In genomic region chr4:108363355-108364110, GRCm38 (mm10) we compare ENCODE assay signal across 9 mouse cellular contexts. TPM values are rescaled to one million over a fixed set of nuclear protein-coding genes. Genes with fewer than 3 reads are reported as not detected.
A peak's percentile ranks its signal among the peaks of the same experiment; 100 is the strongest.
DNase-seq lines count a peak whose midpoint lies in the region; ATAC-seq and TF ChIP-seq lines count a peak whose summit lies in the region.
"Had no signal": no experiment of that assay in that cellular context is flagged by ENCODE, and none has a peak within 500 bp of the region (broad histone marks: within the 10 kb centered on the region; RNA-seq: fewer than 3 reads in every experiment).

No protein-coding gene starts in this region.

- H3K9ac ChIP-seq in lung, embryonic 16.5 days (ENCODE audit: low read length), result peak overlapping the region; percentile 46; the same call in 1 of the 2 replicates
- H3K9ac ChIP-seq in forebrain, embryonic 11.5 days (ENCODE audit: low read length), result peak overlapping the region; percentile 36; the same call in 1 of the 2 replicates
- peak overlapping the region; percentile 7; the same call in 1 of the 2 replicates for H3K9ac ChIP-seq in liver, adult 2 months (ENCODE audit: low read depth, low read length)
- H3K9ac ChIP-seq in stomach, embryonic 16.5 days (ENCODE audit: low read length), result peak overlapping the region; percentile 67; the same call in 1 of the 2 replicates

- TF ChIP-seq POLR2A in liver, adult 2 months (IDR thresholded peaks at IDR 0.05; ENCODE audit: extremely low read depth, insufficient read depth, low read length), result no peak

- H3K4me3 ChIP-seq in lung, embryonic 16.5 days (ENCODE audit: low read length), result no peak overlapping the region
- H3K4me3 ChIP-seq in forebrain, embryonic 11.5 days (ENCODE audit: low read depth, low read length), result no peak overlapping the region
- H3K4me3 ChIP-seq in liver, adult 2 months (ENCODE audit: insufficient read depth, low read depth, low read length), result no peak overlapping the region
- H3K4me3 ChIP-seq in stomach, embryonic 16.5 days (replicated peaks; ENCODE audit: low read length), result peak overlapping the region; percentile 21; the same call in 1 of the 2 replicates

- no peaks in the 10 kb centered on the region for H3K27me3 ChIP-seq in lung, embryonic 16.5 days (ENCODE audit: control insufficient read depth, insufficient read depth, low read depth, low read length)
- no peaks in the 10 kb centered on the region for H3K27me3 ChIP-seq in forebrain, embryonic 11.5 days (ENCODE audit: control insufficient read depth, insufficient read depth, low read length)
- no peaks in the 10 kb centered on the region for H3K27me3 ChIP-seq in liver, adult 2 months (ENCODE audit: control insufficient read depth, insufficient read depth, low read length)
- no peaks in the 10 kb centered on the region for H3K27me3 ChIP-seq in stomach, embryonic 16.5 days (ENCODE audit: control insufficient read depth, insufficient read depth, low read length)

- ATAC-seq in lung, embryonic 16.5 days (ENCODE audit: low read depth), result peak; percentile 77
- 0 out of 2 replicates have a peak, but pooled peaks have one; percentile 18 for ATAC-seq in forebrain, embryonic 11.5 days (replicated peaks; ENCODE audit: low FRiP score)
- ATAC-seq in stomach, embryonic 16.5 days (ENCODE audit: insufficient read depth, low FRiP score), result peak; percentile 12; the same call in 1 of the 2 replicates
- ATAC-seq in inflammation-experienced regulatory T-cells, adult 6 months, result no peak

- H3K27ac ChIP-seq in lung, embryonic 16.5 days (ENCODE audit: low read length), result peak overlapping the region; percentile 86
- H3K27ac ChIP-seq in forebrain, embryonic 11.5 days (ENCODE audit: low read depth, low read length), result peak overlapping the region; percentile 92
- peak overlapping the region; percentile 67 for H3K27ac ChIP-seq in liver, adult 2 months (replicated peaks; ENCODE audit: insufficient read depth, low read depth, low read length)
- H3K27ac ChIP-seq in stomach, embryonic 16.5 days (ENCODE audit: low read length), result peak overlapping the region; percentile 96

- 12% methylated on average over 7 of the region's 7 CpGs for WGBS in lung, embryonic 16.5 days
- WGBS in forebrain, embryonic 11.5 days, result 10% methylated on average over 7 of the region's 7 CpGs
- WGBS in liver, adult 2 months, result 24% methylated on average over 7 of the region's 7 CpGs
- WGBS in stomach, embryonic 16.5 days, result 20% methylated on average over 7 of the region's 7 CpGs

- no peak for TF ChIP-seq CTCF in liver, adult 2 months (IDR thresholded peaks at IDR 0.05; ENCODE audit: low read depth, low read length)

- H3K9me3 ChIP-seq in lung, embryonic 16.5 days (ENCODE audit: control insufficient read depth, low read length), result no peaks in the 10 kb centered on the region
- H3K9me3 ChIP-seq in forebrain, embryonic 11.5 days (ENCODE audit: control insufficient read depth, low read length), result no peaks in the 10 kb centered on the region
- H3K9me3 ChIP-seq in stomach, embryonic 16.5 days (replicated peaks; ENCODE audit: control insufficient read depth, low read length), result no peaks in the 10 kb centered on the region

- H3K4me1 ChIP-seq in lung, embryonic 16.5 days (replicated peaks; ENCODE audit: control insufficient read depth, insufficient read depth, low read length), result peaks cover 39% of the 10 kb centered on the region
- H3K4me1 ChIP-seq in forebrain, embryonic 11.5 days (replicated peaks; ENCODE audit: control insufficient read depth, insufficient read depth, low read length), result peaks cover 32% of the 10 kb centered on the region
- peaks cover 21% of the 10 kb centered on the region for H3K4me1 ChIP-seq in liver, adult 2 months (ENCODE audit: control insufficient read depth, insufficient read depth, low read length)
- H3K4me1 ChIP-seq in stomach, embryonic 16.5 days (ENCODE audit: control insufficient read depth, insufficient read depth, low read length), result peaks cover 20% of the 10 kb centered on the region

- no peak for DNase-seq in lung, postnatal 14 days
- peak; percentile 65 for DNase-seq in forebrain, embryonic 11.5 days (ENCODE audit: low spot score)
- DNase-seq in liver, adult 2 months (ENCODE audit: extremely low read depth, low read depth, low spot score), result peak; percentile 35
- DNase-seq in right cerebral cortex, postnatal 36 days (ENCODE audit: low spot score in 2 of 2), result no peak
- DNase-seq in left cerebral cortex, adult 9 months (ENCODE audit: low spot score in 2 of 2), result no peak
- DNase-seq: thymus, adult 18-20 months had no signal

- no peaks in the 10 kb centered on the region for H3K79me2 ChIP-seq in liver, adult 2 months (ENCODE audit: control insufficient read depth, insufficient read depth, low read length)

- no peaks in the 10 kb centered on the region for H3K36me3 ChIP-seq in lung, embryonic 16.5 days (ENCODE audit: control insufficient read depth, insufficient read depth, low read length)
- H3K36me3 ChIP-seq in forebrain, embryonic 11.5 days (ENCODE audit: control insufficient read depth, insufficient read depth, low read length), result no peaks in the 10 kb centered on the region
- no peaks in the 10 kb centered on the region for H3K36me3 ChIP-seq in liver, adult 2 months (ENCODE audit: control insufficient read depth, insufficient read depth, low read length)
- no peaks in the 10 kb centered on the region for H3K36me3 ChIP-seq in stomach, embryonic 16.5 days (ENCODE audit: control insufficient read depth, insufficient read depth, low read length)

- H3K4me2 ChIP-seq in lung, embryonic 16.5 days (ENCODE audit: low read depth, low read length), result peak overlapping the region; percentile 35
- H3K4me2 ChIP-seq in forebrain, embryonic 11.5 days (ENCODE audit: low read depth, low read length, severe bottlenecking), result peak overlapping the region; percentile 15; the same call in 1 of the 2 replicates
- peak overlapping the region; percentile 50 for H3K4me2 ChIP-seq in stomach, embryonic 16.5 days (ENCODE audit: low read depth, low read length)

RNA-seq across cellular contexts. Expression of gene Shisal2a, which starts 19.6 kb away (rescaled TPM):
- 0.55 and 1.2 TPM in 2 replicates for polyA plus RNA-seq in lung, embryonic 16.5 days (2015; fragmentation: Nextera tagmentation; extraction: Ambion mirVana)
- polyA plus RNA-seq in forebrain, embryonic 11.5 days (2014; fragmentation: Nextera tagmentation; extraction: Ambion mirVana), result 1.7 and 3.0 TPM in 2 replicates
- total RNA-seq in liver, adult 2 months (2014; rRNA removed), result not detected in 2 replicates
- polyA plus RNA-seq in liver, adult 2 months (2012; rRNA removed), result not detected in 2 replicates
- 1.2 and 1.4 TPM in 2 replicates for polyA plus RNA-seq in stomach, embryonic 16.5 days (2015; fragmentation: Nextera tagmentation; extraction: Ambion mirVana)
- polyA plus RNA-seq in inflammation-experienced regulatory T-cells, adult 6 months (2017; shearing (Covaris generic)), result not detected

RNA-seq across cellular contexts. Expression of gene Coa7, which starts 35.6 kb away (rescaled TPM):
- polyA plus RNA-seq in lung, embryonic 16.5 days (2015; fragmentation: Nextera tagmentation; extraction: Ambion mirVana), result 39.2 and 43.1 TPM in 2 replicates
- polyA plus RNA-seq in forebrain, embryonic 11.5 days (2014; fragmentation: Nextera tagmentation; extraction: Ambion mirVana), result 54.5 and 56.8 TPM in 2 replicates
- 11.7 and 16.3 TPM in 2 replicates for total RNA-seq in liver, adult 2 months (2014; rRNA removed)
- 19.3 and 21.9 TPM in 2 replicates for polyA plus RNA-seq in liver, adult 2 months (2012; rRNA removed)
- polyA plus RNA-seq in stomach, embryonic 16.5 days (2015; fragmentation: Nextera tagmentation; extraction: Ambion mirVana), result 45.6 and 55.2 TPM in 2 replicates
- 10 to 100 TPM; 16.1 to 26.8 (median 22.9) TPM for polyA plus RNA-seq in inflammation-experienced regulatory T-cells, adult 6 months (2017; shearing (Covaris generic))

RNA-seq across cellular contexts. Expression of gene Gpx7, which starts 43.2 kb away (rescaled TPM):
- 89.7 and 90.6 TPM in 2 replicates for polyA plus RNA-seq in lung, embryonic 16.5 days (2015; fragmentation: Nextera tagmentation; extraction: Ambion mirVana)
- polyA plus RNA-seq in forebrain, embryonic 11.5 days (2014; fragmentation: Nextera tagmentation; extraction: Ambion mirVana), result 38.7 and 39.3 TPM in 2 replicates
- 3.5 and 3.7 TPM in 2 replicates for total RNA-seq in liver, adult 2 months (2014; rRNA removed)
- polyA plus RNA-seq in liver, adult 2 months (2012; rRNA removed), result 2.0 and 3.2 TPM in 2 replicates
- 63.3 and 66.6 TPM in 2 replicates for polyA plus RNA-seq in stomach, embryonic 16.5 days (2015; fragmentation: Nextera tagmentation; extraction: Ambion mirVana)
- polyA plus RNA-seq in inflammation-experienced regulatory T-cells, adult 6 months (2017; shearing (Covaris generic)), result 1 to 10 TPM in 2 of 3 experiments, under 1 TPM in 1; 0.83 to 3.8 (median 2.5) TPM

Comparison
In these comparisons a context has a peak if more than half of its experiments do, and no peak if none do; other contexts are left out.
1. H3K9ac ChIP-seq: peak in every context shown above with its lines; median percentile 67 in stomach, embryonic 16.5 days; 46 in lung, embryonic 16.5 days; 36 in forebrain, embryonic 11.5 days; 7 in liver, adult 2 months.
2. DNase-seq: peak in forebrain, embryonic 11.5 days (single experiment) and liver, adult 2 months (single experiment); none in lung, postnatal 14 days (single experiment), right cerebral cortex, postnatal 36 days (0 of 2) and left cerebral cortex, adult 9 months (0 of 2).
3. Peak in every context shown above with its lines, with median percentiles within 50 percentile points of each other: H3K27ac ChIP-seq and H3K4me2 ChIP-seq.